8 mouse cellular contexts compared by ENCODE assay signal in genomic region chr3:123116903-123117302, GRCm38 (mm10).
DNase-seq lines count a peak whose midpoint lies in the region; ATAC-seq and TF ChIP-seq lines count a peak whose summit lies in the region.

No protein-coding gene starts in this region.

- TF ChIP-seq POLR2A in heart, adult 2 months (IDR thresholded peaks at IDR 0.05; ENCODE audit: insufficient read depth, low read depth, low read length) = 0 out of 2 replicates have a peak, but pooled peaks have one; percentile 14

- TF ChIP-seq CTCF in heart, adult 2 months (IDR thresholded peaks at IDR 0.05) = no peak
- TF ChIP-seq CTCF in E14TG2a.4 (conservative IDR thresholded peaks at IDR 0.05; ENCODE audit: low read length) = no peak

- peaks cover 3% of the 10 kb centered on the region for H3K4me1 ChIP-seq in heart, adult 2 months (ENCODE audit: control insufficient read depth, insufficient read depth, low read length)
- peaks cover 39% of the 10 kb centered on the region for H3K4me1 ChIP-seq in E14TG2a.4 (replicated peaks; ENCODE audit: low read depth, low read length)
- peaks cover 6% of the 10 kb centered on the region; the same call in 1 of the 2 replicates for H3K4me1 ChIP-seq in liver, embryonic 11.5 days (replicated peaks; ENCODE audit: control insufficient read depth, insufficient read depth, low read length)

- intact Hi-C loops in heart, adult 2 months (cut with DNase I) = no loop called here

- no peaks in the 10 kb centered on the region for H3K27me3 ChIP-seq in heart, adult 2 months (ENCODE audit: control insufficient read depth, insufficient read depth, low read length)
- H3K27me3 ChIP-seq in E14TG2a.4 (ENCODE audit: insufficient read depth, low read length) = peaks cover 33% of the 10 kb centered on the region
- no peaks in the 10 kb centered on the region for H3K27me3 ChIP-seq in liver, embryonic 11.5 days (replicated peaks; ENCODE audit: control insufficient read depth, insufficient read depth, low read length)

- peak overlapping the region; percentile 48; the same call in 1 of the 2 replicates for H3K9ac ChIP-seq in heart, adult 2 months (ENCODE audit: low read depth, low read length)
- H3K9ac ChIP-seq in liver, embryonic 11.5 days (ENCODE audit: low read depth, low read length) = no peak overlapping the region

- H3K79me2 ChIP-seq in heart, adult 2 months (replicated peaks; ENCODE audit: control insufficient read depth, insufficient read depth, low read length) = no peaks in the 10 kb centered on the region

- H3K4me2 ChIP-seq in liver, embryonic 11.5 days = peak overlapping the region; percentile 44

- peaks cover 3% of the 10 kb centered on the region; the same call in 1 of the 2 replicates for H3K36me3 ChIP-seq in heart, adult 2 months (ENCODE audit: control insufficient read depth, insufficient read depth, low read length)
- H3K36me3 ChIP-seq in E14TG2a.4 (ENCODE audit: insufficient read depth, low read length) = no peaks in the 10 kb centered on the region
- 0 out of 2 replicates have a peak, but pooled peaks cover 2% of the 10 kb centered on the region for H3K36me3 ChIP-seq in liver, embryonic 11.5 days (ENCODE audit: control insufficient read depth, insufficient read depth, low read length)

- no peak for TF ChIP-seq EP300 in heart, adult 2 months (IDR thresholded peaks at IDR 0.05; ENCODE audit: insufficient read depth, low read depth, low read length)

- 0 out of 2 replicates have a peak, but pooled peaks have one; percentile 25 for ATAC-seq in liver, embryonic 11.5 days (replicated peaks; ENCODE audit: low FRiP score)

- H3K27ac ChIP-seq in heart, adult 2 months = peak overlapping the region; percentile 85
- no peak overlapping the region for H3K27ac ChIP-seq in liver, embryonic 11.5 days (ENCODE audit: low read depth, low read length)

- peak; percentile 37 to 43 for DNase-seq in heart, adult 2 months
- DNase-seq in heart, adult 9 months (ENCODE audit: low spot score in 2 of 2) = no peak
- DNase-seq in gastrocnemius, postnatal 10 days = peak; percentile 56
- DNase-seq in liver, embryonic 11.5 days (ENCODE audit: low spot score) = no peak
- DNase-seq in frontal cortex, postnatal 36 days (ENCODE audit: low spot score in 2 of 2) = no peak
- no peak for DNase-seq in T-cell, adult 2 months (ENCODE audit: low spot score)
- no peak for DNase-seq in cerebellum, adult 8-10 months

- no peaks in the 10 kb centered on the region for H3K9me3 ChIP-seq in E14TG2a.4 (ENCODE audit: low read length)
- no peaks in the 10 kb centered on the region for H3K9me3 ChIP-seq in liver, embryonic 11.5 days (ENCODE audit: control insufficient read depth, low read length)

- 28% methylated on average over 16 of the region's 16 CpGs for WGBS in heart, adult 2 months
- 25% methylated on average over 16 of the region's 16 CpGs for WGBS in liver, embryonic 11.5 days

- peak overlapping the region; percentile 31; the same call in 1 of the 2 replicates for H3K4me3 ChIP-seq in heart, adult 2 months
- H3K4me3 ChIP-seq in E14TG2a.4 (replicated peaks; ENCODE audit: low read length) = peak overlapping the region; percentile 47
- no peak overlapping the region for H3K4me3 ChIP-seq in liver, embryonic 11.5 days (ENCODE audit: low read depth, low read length)

Comparison
In these comparisons a context has a peak if more than half of its experiments do, and no peak if none do; other contexts are left out.
1. DNase-seq: peak in heart, adult 2 months (2 of 2) and gastrocnemius, postnatal 10 days (single experiment); none in heart, adult 9 months (0 of 2), liver, embryonic 11.5 days (single experiment), frontal cortex, postnatal 36 days (0 of 2), T-cell, adult 2 months (single experiment) and cerebellum, adult 8-10 months (single experiment).